Mouse (Mus musculus): ENCODE data around the gene Fam53b.
"Not testable (repeated sequence)": the region's sequence is repeated elsewhere in the genome, so short reads cannot be mapped to it uniquely, and the experiment has no call there.

Fam53b gene

DNA sequence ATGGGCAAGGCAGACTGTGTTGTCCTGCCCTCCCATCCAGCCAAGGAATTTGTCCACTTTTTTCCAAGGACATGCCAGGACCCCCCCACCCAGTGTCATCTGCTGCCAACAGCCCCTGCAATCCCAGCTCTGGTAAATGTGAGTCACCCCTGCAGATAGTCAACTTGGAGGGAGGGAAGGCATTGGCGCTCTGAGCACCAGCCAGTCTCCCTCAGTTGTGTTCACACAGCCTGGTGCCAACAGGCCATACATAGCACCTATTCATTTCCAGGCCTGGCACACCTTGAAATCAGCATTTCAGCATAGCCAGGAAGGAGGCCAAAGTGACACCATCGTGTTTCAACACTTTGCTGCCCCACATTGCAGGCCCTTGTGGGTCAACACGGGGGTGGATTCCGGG, 129.8 kb downstream of the Fam53b start:
- in situ Hi-C loops (cut with MboI, MseI), result no loop called here

DNA sequence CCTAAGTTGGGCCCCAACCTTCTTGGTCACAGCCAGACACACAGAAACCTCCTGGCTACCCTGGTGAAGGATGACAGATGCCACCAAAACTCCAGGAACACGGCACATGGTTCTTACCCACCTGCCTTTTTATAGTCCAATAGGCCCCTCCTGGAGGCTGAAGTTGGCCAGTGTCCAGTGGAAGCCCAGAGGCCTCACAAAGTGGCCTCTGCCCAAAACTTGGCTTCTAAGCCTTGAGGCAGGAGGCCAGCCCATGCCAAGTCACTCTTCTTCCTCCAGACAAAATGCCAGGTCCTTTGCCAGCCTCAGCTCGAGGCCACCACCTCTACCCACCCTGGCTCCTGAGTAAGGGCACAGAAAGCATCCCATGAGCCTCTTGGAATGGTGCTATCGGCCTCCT, 130.8 kb downstream of the Fam53b start:
- in situ Hi-C loops (cut with MboI, MseI), result no loop called here

DNA sequence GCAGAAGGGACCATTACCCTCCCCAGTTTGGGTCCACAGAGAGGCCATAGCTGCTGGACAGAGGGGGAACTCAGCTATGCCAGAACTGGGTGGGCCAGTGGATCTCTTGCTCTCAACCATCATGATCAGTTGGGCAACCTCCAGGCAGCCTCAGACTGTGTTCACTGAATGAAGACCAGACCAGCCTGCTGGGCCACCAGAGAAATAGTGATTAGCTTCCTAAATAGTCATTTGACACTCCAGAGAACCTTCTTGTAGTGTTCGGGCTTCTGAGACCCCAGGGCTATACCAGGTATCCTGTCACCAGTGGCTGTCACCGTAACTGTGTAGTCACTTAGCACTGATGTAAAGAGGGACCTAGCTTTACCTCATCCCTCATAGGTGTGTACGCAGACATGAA, 131.3 kb downstream of the Fam53b start:
- in situ Hi-C loops (cut with MboI, MseI), result no loop called here

DNA sequence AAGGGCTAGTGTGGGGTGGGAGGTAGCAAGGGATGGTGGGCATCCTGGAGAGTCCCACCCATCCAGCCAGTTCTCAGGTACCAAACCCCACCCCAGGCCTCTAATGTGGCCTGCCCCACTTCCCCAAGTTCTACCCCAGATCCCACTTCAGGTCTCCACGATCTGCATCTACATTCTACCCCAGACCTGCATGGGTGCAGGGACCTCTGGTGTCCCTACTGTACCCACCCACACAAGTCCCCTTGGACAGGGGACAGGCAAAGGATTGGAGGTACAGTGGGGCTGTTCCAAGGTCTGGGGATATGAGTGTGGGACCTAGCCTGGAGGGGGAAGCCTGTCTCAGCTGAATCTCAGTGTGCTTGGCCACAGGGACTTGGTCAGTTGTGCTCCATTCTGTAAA, 131.9 kb downstream of the Fam53b start:
- in situ Hi-C loops (cut with MboI, MseI), result no loop called here

DNA sequence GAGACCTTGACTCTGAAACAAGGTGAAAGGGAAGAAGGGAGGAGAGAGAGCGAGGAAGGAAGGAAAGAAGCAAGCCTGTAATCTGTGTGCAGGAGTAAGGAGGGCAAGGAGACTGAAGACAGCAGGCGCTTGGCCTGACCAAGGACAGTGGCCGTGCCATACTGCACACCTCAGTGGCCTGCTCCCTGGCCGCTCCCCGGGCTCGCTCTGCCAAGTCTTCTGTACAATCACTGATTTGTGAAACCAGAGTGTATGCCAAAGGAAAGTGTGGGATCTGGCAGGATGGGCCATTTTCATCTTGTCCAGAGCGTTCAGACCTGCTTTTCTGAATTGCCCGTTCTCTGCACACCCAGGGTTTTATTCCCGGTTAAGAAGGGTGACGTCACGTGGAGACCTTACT, 132.4 kb downstream of the Fam53b start:
- in situ Hi-C loops (cut with MboI, MseI), result no loop called here

DNA sequence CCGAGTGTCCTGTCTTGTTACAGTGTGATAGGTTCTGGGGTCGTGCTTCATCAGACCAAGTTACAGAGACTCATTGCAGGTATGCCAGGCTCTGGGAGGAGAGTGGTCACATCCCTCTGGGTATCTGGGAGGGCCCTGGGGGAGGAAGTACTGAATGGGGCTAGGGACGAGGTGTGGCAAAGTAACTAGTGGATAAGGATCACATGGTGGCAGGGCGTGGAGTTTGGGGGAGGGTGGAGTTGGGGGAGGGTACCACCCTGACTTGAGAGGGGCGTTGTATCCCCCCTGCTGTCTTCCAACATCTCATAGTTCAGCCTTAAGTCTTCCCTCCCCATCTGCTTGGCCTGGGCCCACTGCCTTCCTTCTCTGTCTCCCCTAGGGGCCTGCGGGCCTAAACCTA, 134.1 kb downstream of the Fam53b start:
- in situ Hi-C loops (cut with MboI, MseI), result no loop called here

DNA sequence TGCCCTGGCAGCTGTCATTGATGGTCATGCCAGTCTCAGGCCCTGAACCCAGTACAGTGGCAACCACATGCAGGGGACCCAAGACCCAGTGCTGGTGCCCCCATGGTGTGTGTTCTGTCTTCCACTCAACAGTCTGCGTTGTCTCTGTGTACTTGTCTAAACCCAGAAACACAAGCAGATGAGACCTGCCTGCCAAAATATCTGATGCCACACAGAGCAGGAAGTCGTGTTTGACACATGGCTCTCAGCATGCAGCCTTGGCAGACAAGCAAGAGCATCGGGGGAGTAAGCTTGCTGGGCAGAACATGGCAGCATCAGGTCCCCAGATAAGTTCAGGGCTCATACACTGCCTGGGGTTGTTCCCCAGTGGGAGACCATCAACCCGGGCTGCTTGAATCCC, 134.6 kb downstream of the Fam53b start:
- in situ Hi-C loops (cut with MboI, MseI), result no loop called here

DNA sequence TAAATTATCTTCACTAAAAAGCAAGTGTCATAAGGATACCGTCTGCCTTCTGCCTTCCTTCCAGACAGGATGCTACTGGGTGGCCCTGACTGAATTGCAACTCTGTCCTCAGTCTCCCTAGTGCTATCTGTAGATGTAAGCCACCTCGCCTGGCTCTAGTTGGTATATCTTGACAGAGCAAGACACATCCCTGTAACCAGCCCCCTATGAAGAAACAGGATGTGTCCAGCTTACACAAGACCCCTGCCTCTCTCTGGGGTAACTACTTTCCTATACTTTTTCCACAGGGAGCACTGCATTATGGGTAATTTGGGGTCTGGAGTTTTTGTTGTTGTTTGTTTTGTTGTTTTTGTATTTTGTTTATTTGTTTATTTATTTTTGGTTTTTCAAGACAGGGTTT, 137.8 kb downstream of the Fam53b start:
- in situ Hi-C loops (cut with MboI, MseI), result no loop called here

DNA sequence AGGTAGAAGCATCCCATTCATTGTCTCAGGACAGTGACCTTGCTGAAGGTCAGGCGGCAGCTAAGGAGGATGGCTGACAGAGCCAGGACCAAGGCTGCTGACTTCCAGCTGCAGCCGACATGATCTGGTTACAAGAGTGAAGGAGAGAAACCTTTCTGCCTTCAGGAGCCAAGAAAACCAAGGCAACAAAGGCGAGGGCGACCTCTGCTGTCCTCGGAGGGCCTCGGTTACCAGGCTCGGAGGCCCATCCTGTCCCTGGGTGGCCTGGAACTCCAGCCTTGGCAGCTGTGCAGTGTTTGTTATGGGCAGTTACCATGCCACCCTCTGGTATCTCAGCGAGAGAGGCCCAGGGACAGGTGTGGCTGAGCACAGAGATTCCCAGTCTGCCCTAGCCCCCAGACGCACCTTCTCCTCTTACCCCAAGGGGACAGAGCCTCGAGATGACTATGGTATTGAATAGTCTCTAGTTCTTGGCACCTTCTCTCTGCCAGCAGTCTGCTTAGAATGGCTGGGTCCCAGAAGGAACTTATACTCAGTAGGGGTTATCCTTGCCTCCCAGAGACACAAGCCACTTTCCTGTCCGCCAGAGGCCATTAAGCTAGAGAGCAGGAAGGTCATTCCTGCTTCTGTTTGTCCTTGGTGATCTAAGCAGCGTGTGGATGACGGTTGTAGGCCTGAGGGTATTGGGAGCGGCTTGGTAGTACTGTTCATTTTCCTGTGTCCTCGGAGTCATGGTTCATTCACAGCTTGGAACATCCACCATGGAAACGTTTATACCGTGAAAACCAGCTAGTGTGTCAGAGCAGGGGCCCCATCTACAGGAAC, 139.5 kb downstream of the Fam53b start:
- in situ Hi-C loops (cut with MboI, MseI), result no loop called here

DNA sequence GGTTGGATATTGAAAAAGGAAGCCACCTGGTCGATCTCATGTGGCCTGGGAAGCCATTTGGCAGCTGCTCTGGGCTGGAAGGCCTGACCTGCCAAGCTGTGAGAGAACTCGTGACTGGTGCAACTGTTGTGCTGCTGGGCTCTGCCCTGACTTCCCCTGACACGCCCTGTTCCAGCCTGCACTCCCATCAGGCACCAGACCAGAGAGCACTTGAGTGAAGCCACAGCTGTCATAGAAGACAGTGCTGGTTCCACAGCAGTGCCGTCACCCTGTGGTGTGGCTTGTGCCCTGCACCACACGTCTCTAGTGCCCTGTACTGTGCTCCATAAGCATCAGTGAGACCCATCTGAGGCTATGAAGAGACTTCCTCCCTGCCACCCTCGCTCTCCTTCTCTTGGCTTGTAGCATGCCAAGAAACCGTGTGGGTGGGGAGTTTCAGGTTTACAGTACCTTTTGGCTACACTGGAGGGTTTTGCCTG, 141.2 kb downstream of the Fam53b start:
- in situ Hi-C loops (cut with MboI, MseI), result no loop called here

DNA sequence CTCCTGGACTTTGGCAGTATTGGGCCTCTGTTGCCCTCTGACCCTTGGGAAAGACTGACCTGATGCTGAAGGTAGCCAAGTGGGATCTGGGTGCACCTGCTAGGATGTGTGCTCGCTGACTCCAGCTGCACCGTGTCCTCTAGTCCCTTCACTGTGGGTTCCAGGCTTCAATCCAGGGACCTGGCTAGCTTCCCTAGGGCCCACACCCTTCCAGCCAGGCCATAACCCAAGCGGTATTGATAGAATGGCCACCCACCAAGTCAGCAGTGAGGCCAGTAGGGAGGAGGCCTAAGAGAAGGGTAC, 142.9 kb downstream of the Fam53b start:
- in situ Hi-C loops (cut with MboI, MseI), result no loop called here

DNA sequence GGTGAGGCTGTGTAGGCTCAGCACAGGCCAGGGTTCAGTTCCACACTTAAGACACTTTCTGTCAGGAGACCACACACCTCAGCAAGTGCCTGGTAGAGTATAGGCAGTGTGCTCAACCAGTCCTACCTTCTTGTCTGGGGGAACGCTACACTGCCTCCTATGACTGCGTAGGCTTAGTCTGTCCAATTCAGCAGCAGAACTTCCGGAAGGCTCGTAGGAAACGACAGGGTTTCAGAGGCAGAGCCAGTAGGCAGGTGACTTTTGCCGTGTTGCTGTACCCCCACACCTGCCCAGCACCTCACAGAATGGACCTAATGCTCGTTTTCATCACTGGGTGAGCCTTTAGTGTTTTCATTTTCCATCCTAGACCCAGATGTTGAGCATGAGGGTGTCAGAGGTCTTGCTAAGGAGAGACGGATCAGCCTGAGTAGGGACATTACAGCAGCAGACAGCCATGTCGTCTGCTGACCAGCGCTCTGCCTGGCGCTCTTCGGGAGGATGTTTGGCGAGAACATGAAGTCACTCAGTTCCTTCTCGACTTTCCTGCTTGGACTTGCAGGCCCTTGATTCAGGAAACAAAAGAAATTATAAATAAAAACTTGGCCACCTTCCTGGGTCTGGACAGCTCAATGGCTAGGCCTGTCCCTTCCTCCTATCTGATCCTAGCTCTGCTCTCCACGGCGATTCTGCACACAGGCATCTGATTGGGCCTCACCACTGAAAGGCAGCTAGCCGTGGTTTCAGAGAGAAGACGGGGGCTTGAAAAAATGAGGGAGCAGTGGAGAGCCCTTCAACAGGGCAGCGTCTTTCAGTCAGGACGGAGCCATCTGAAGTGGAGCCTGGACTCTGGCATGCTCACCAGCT, 143.5 kb downstream of the Fam53b start:
- in situ Hi-C loops (cut with MboI, MseI), result no loop called here

DNA sequence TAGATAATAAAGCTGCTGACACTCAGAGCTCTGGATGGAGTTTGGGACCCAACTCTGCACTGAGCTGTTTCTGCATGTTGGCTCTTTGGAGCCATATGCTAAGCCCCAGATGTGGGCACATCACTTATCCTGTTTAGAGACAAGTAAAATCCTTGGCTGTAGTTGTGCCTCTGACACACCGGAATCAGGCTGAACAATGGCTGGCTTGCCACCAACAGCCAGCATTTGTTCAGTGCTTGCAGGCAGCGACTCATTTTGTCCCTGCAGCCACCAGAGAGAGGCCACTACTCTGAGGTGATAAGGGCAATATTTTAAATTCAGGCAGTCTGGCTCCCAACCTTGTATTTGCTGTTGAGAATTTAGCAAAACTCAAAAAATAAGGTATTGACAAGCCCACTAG, 145.1 kb downstream of the Fam53b start:
- in situ Hi-C loops (cut with MboI, MseI), result no loop called here

DNA sequence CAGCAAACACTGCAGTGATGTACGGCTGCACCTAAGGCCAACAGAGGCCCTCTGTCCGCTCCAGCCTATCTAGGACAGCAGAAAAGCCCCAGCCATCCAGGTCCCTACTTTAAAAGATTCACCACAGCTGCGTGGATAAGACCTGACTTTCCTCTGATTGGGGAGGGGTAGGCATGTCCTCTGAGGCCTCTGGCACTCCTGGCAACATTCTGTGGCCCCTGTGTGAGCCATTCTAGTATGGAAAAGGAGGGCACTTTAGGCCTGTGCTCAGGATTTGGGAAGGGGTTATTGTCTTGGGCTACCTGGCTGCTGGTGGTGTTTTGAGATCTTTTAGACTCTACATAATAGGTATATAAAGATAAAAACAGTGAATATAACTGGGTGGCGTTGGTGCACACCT, 147.2 kb downstream of the Fam53b start:
- in situ Hi-C loops (cut with MboI, MseI), result no loop called here

DNA sequence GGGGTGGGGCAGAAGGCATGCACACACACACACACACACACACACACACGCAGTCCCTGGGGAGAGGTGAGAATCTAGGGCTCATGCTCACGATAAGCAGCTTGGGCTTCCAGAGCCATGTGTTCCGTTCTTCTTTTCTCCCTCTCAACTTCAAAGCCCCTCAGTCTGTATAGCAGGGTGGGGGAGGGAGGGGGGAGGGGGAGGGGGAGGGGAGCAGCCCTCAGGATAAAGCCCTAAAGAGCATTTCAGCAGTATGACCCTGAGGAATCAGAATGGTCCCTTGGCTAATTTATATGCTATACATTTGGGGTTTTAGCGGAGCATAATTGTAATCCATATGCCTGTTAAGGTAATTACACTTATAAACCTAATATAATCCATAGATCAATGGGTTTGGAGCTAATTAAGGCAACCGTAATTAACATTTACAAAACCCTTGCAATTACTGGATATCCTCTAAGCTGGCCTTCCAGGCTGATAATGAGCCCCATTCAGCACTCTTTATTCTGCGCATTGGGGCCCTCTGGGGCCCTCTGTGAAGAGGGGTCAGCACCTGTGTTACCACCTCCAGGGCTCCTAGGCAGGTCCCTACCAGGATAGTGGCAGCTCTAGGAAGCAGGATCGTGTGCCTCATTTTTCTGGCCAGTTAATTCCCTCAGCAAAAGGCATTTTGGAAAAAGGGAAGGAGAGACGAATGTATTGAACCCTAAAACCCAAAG, 147.9 kb downstream of the Fam53b start:
- in situ Hi-C loops (cut with MboI, MseI), result no loop called here

DNA sequence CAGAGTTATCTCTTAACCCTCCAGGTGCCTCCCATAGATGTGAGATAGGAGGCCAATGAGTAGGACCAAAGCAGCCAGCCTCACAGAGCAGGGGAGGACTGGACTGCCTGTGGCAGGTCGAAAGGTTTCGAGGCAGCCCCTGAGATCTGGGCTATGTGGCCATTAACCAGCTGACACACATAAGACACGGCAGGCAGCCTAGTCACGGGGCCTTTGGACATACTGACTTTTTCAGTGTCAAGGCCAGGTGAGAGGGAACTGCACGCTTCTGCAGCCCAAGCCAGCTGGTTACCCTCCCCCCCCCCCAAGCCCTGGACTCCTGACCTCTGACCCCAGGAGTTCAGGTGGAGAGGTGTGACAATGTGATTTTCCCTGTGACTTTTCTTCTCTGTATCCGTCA, 148.9 kb downstream of the Fam53b start:
- in situ Hi-C loops (cut with MboI, MseI), result no loop called here

DNA sequence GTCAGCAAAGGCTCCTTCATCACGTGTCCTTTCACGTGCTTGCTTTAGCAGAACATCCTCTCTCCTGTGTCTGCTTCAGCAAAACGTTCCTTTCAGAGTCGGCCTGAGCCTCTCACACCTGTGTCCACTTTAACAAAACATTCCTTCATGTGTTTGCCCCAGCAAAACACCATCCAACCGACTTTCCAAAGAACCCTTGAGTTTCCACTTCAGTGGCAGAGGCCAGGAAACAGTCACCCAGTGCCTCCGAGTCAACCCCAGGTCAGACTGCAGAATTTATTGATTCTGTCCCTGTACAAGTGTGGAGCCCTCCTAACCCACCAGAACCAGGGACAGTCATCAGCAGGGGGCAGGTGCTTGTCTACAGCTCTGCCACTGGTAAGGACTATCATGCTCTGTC, 150.9 kb downstream of the Fam53b start:
- in situ Hi-C loops (cut with MboI, MseI), result not testable (repeated sequence)
